Mouse (Mus musculus) intestine, postnatal 0 days (tissue): ENCODE results near the gene Ddx4. TPM values are rescaled to one million over a fixed set of nuclear protein-coding genes. Genes with fewer than 3 reads are reported as not detected.

ENCODE experiments used
- ATAC-seq: fragments of 200-750 bp; cut with Nextera tagmentation; 2 replicates; pipeline ENCODE4 v1.8.0; 2017; ENCODE audit warnings: mild to moderate bottlenecking, moderate TSS enrichment, moderate library complexity
- H3K27ac ChIP-seq: fragments of 300-500 bp; sonication (generic); 2 replicates; pipeline ENCODE4 v1.5.1; 2014; ENCODE audit warnings: mild to moderate bottlenecking, low read depth, low read length, moderate library complexity
- H3K27me3 ChIP-seq: fragments of 300-500 bp; sonication (generic); replicated peaks from 2 replicates; pipeline ENCODE4 v1.6.1; 2014; ENCODE audit warnings: low read length, mixed read lengths; ENCODE audit not compliant: control insufficient read depth, insufficient read depth
- H3K36me3 ChIP-seq: fragments of 300-500 bp; sonication (generic); 2 replicates; pipeline ENCODE4 v1.6.1; 2014; ENCODE audit warnings: mild to moderate bottlenecking, moderate library complexity; ENCODE audit not compliant: control insufficient read depth, insufficient read depth
- H3K4me1 ChIP-seq: fragments of 300-500 bp; sonication (generic); replicated peaks from 2 replicates; pipeline ENCODE4 v1.6.1; 2014; ENCODE audit warnings: antibody characterized with exemption, low read length, mixed read lengths; ENCODE audit not compliant: control insufficient read depth, insufficient read depth
- H3K4me2 ChIP-seq: fragments of 300-500 bp; sonication (generic); replicated peaks from 2 replicates; pipeline ENCODE4 v1.6.1; 2014; ENCODE audit warnings: low read depth, mild to moderate bottlenecking, moderate library complexity
- H3K4me3 ChIP-seq: fragments of 300-500 bp; sonication (generic); 2 replicates; pipeline ENCODE4 v1.5.1; 2014; ENCODE audit warnings: low read depth, low read length
- H3K9ac ChIP-seq: fragments of 300-500 bp; sonication (generic); 2 replicates; pipeline ENCODE4 v1.6.1; 2014; ENCODE audit warnings: mild to moderate bottlenecking, low read depth, low read length
- H3K9me3 ChIP-seq: fragments of 300-500 bp; sonication (generic); 2 replicates; pipeline ENCODE4 v1.6.1; 2016; ENCODE audit warnings: mixed run types; ENCODE audit not compliant: control insufficient read depth
- CTCF ChIP-seq: sonication (generic); IDR thresholded peaks from 2 replicates; pipeline ENCODE4 v1.5.1; 2016; ENCODE audit warnings: low read depth, mild to moderate bottlenecking, control low read depth, antibody characterized with exemption, moderate library complexity
- WGBS: fragments of 180-500 bp; shearing (Covaris S2); extraction: QIAGEN DNeasy Blood & Tissue Kit; methylation state at CpG from one replicate; pipeline ENCODE4 v1.1.7; 2014; 5-methylcytosine and 5-hydroxymethylcytosine counted together
- polyA plus RNA-seq: library from polyadenylated mRNA; unstranded; fragments of >200 nt; fragmentation: Nextera tagmentation; extraction: Ambion mirVana; gene quantifications from 2 replicates; pipeline ENCODE4 v1.2.1, GENCODE M21; 2015

The Ddx4 gene
- polyA plus RNA-seq, 1 experiment from 2014 or later: 0.25 TPM

DNA sequence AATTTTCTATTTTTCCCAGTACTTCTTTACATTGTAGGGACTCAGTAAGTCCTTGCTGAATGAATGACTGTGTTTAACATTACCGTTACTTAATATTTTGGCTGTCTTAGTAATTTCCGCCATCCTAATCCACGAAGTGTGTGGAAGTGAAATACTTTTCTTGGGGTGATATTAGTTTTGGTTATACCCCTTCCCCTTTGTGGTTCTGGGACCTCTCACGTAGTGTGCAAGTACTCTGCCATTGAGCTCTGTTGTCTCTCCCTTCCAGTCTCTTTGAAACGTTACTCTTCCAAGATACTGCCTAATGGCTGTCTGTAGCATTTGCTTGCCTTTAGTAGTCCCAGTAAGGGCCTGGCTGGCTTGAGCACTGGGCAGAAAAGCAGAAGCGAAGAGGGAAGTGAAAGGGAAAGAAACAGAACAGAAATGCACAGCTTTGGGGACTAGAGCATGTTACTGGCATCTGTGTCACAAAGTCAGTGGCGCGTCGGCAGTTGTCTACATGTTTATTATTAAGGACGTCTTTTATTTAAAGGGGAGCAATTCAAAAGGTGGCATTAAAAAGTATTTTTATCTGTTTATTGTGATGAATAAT, 14.3 kb upstream of the Ddx4 start:
- no peak overlapping the region for H3K9ac ChIP-seq
- no peak overlapping the region for H3K4me2 ChIP-seq
- H3K9me3 ChIP-seq: no peaks in the 10 kb centered on the region
- H3K4me1 ChIP-seq: no peaks in the 10 kb centered on the region
- no peak for TF ChIP-seq CTCF
- 88% methylated on average over 10 of the region's 10 CpGs for WGBS
- H3K27me3 ChIP-seq: no peaks in the 10 kb centered on the region
- H3K4me3 ChIP-seq: no peak overlapping the region
- no peak overlapping the region for H3K27ac ChIP-seq
- H3K36me3 ChIP-seq: no peaks in the 10 kb centered on the region
- no peak for ATAC-seq

DNA sequence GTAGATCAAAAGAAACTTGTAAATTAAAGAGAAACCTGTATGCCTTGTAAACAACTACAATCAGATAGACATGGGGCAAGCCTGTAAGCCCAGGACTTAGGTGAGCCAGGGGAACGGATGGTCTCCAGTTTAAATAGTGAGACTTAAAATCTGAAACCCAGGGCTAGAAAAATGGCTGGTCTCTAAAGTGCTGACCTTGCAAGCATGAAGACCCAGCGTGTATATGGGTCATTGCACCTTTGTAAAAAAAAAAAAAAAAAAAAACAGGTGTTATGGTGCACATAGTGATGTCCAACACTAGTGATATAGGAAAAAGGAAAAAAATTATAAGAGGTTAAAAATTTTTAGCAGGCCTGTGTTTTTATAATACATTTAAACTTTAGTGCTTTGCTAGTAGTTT, 9.4 kb upstream of the Ddx4 start:
- Histone ChIP-seq H3K4me1 (0 out of 2 replicates have a peak, but pooled peaks cover 3% of the 10 kb centered on the region), H3K9ac (no peak overlapping the region), H3K4me2 (no peak overlapping the region; the same call in 1 of the 2 replicates), H3K27ac (no peak overlapping the region), H3K27me3 (no peaks in the 10 kb centered on the region), H3K4me3 (no peak overlapping the region), H3K36me3 (no peaks in the 10 kb centered on the region), H3K9me3 (no peaks in the 10 kb centered on the region)
- WGBS: 56% methylated on average over 2 of the region's 2 CpGs
- no peak for TF ChIP-seq CTCF
- no peak for ATAC-seq

DNA sequence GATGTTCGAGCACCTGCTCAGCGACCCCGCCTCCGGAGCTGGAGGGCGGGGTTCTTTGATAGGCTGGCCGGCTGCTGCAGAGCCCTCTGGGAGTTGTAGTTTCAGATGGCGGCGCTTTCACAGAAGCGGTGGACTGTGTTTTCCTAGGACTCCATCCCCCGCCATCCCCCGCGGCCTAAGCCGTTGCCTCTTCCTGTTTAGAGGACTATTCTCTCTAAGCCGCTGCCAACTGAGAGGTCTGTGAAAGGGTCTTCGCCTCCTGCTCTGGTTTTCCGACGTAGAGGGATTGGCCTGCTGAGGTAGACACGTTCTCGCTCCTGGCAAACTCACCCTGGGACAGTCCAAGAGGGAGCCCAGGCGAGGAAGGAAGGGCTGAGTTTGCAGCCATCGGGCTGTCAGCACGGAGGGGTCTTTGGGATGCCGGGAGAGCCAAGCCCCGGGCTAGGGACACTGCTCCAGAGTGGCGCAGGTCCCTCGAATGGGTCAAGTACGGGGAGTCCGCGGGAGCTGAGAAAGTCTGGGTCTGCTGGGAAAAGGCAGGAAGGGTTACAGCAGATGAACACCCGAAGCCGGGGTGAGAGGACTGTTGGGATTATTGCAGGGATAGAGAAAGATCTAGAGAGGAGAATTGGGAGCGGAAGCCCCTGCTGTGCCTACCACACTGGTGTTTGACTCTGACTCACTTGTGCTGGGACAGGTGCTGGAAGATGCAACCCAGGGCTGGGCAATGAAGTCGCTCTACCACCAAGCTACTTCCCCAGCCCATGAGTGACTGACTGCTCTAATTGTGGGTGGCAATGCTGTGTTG, 8.5 kb upstream of the Ddx4 start, which contains the start of gene Slc38a9:
Gene Slc38a9 (plus strand): TSS at position 178 of the 808 bp plus-strand sequence.
- Histone ChIP-seq H3K27me3 (no peaks in the 10 kb centered on the region; the same call in 1 of the 2 replicates), H3K4me2 (peak within 1 kb of the TSS; percentile 95), H3K4me1 (0 out of 2 replicates have a peak, but pooled peaks cover 3% of the 10 kb centered on the region), H3K9me3 (no peaks in the 10 kb centered on the region), H3K4me3 (peak within 1 kb of the TSS; percentile 83), H3K27ac (no peak within 1 kb of the TSS), H3K9ac (peak within 1 kb of the TSS; percentile 78), H3K36me3 (no peaks in the 10 kb centered on the region)
- under 1% methylated on average over 33 of the region's 33 CpGs for WGBS
- TF ChIP-seq CTCF: no peak
- ATAC-seq: peak; percentile 98

DNA sequence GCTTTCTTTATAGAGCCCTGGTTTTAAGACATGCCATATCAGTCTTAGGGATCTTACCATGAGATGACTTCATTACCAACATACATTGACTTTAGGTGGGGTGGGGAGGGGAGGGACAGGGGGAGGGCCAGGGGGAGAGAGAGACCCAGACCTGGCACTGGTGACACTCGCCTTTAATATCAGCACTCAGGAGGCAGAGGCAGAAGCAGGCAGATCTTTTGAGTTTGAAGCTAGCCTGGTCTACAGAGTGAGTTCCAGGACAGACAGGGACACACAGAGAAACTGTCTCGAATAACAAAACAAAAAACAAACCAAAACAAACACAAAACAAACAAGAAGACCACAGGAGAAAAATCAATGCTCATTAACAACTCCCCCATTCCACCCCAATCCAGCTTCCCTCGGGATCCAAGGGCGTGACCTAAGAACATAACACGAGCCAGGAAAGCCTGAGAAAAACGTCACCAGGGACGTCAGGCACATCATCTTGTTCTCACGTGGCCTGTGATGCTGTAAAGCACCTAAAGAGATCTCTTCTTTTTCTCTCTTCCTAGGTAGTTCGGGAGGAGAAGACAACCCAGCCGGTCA, 7.8 kb upstream of the Ddx4 start:
- Histone ChIP-seq H3K4me2 (peak overlapping the region; percentile 95), H3K9me3 (no peaks in the 10 kb centered on the region), H3K4me3 (peak overlapping the region; percentile 83), H3K36me3 (no peaks in the 10 kb centered on the region), H3K4me1 (0 out of 2 replicates have a peak, but pooled peaks cover 3% of the 10 kb centered on the region), H3K9ac (peak overlapping the region; percentile 78; the same call in 1 of the 2 replicates), H3K27me3 (no peaks in the 10 kb centered on the region; the same call in 1 of the 2 replicates), H3K27ac (no peak overlapping the region)
- ATAC-seq: peak; percentile 2; the same call in 1 of the 2 replicates
- TF ChIP-seq CTCF: no peak
- WGBS: 3% methylated on average over 10 of the region's 10 CpGs

DNA sequence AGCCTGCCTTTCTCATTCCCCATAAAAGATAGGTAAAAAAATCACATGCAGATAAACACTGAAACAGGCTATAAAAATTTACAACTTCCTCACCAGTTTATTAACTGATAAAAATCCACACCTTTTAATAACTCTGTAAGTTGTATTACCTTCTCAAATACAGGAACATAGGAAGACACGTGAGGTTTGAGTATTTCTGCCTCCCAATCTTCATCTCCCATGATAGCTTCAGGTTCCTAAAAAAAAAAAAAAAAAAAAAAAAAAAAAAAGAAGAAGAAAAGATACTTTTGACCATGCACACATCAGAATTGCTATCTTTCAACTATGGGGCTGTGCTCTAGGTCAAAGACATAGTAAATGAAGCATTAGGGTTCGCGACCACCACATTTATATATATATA, 1.1 kb downstream of the Ddx4 start:
- ATAC-seq: no peak
- H3K27ac ChIP-seq: no peak overlapping the region
- no peak for TF ChIP-seq CTCF
- 73% methylated on average over 3 of the region's 3 CpGs for WGBS
- no peak overlapping the region for H3K4me2 ChIP-seq
- no peaks in the 10 kb centered on the region for H3K36me3 ChIP-seq
- no peaks in the 10 kb centered on the region for H3K4me1 ChIP-seq
- no peak overlapping the region for H3K9ac ChIP-seq
- H3K27me3 ChIP-seq: peaks cover 24% of the 10 kb centered on the region
- no peak overlapping the region for H3K4me3 ChIP-seq
- peaks cover 5% of the 10 kb centered on the region; the same call in 1 of the 2 replicates for H3K9me3 ChIP-seq

DNA sequence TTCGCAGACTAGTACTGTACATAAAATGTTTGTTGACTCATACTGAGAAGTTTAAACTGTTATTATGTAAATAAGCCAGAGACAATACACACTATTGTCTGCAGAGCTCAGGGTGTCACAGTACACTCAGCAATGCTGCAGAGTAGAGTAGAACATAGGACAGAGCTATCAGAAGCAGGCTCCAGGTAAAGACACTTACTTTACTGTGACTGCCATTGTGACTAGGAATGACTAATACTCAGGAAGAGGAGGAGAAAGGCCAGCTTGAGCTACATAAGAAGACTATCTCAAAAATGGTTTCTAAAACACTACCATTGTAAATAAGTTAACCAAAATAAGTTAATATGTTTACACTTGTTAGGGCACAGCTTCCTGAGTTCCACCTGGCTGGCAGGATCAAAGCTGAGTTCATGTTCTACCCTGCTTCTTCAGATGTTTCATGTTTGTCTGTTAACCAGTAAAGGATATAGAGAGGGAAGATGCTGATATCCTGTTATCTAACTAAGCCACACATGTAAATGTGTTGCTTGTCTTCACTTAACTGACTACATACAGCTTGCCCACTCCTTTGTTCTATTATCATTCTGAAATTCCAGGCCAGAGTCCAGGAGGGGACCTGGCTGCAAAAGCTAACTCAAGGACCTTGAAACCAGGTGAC, 6.6 kb downstream of the Ddx4 start:
- Histone ChIP-seq H3K4me2 (no peak overlapping the region), H3K27ac (no peak overlapping the region), H3K27me3 (peaks cover 14% of the 10 kb centered on the region; the same call in 1 of the 2 replicates), H3K9me3 (no peaks in the 10 kb centered on the region), H3K4me3 (no peak overlapping the region), H3K36me3 (no peaks in the 10 kb centered on the region), H3K4me1 (no peaks in the 10 kb centered on the region), H3K9ac (no peak overlapping the region)
- no peak for ATAC-seq
- WGBS: 82% methylated on average over 1 of the region's 1 CpGs
- no peak for TF ChIP-seq CTCF
